Comparison of ENCODE assay signal across 8 mouse cellular contexts in genomic region chr5:92674859-92675573, GRCm38 (mm10). TPM values are rescaled to one million over a fixed set of nuclear protein-coding genes. Genes with fewer than 3 reads are reported as not detected.
DNase-seq lines count a peak whose midpoint lies in the region; ATAC-seq and TF ChIP-seq lines count a peak whose summit lies in the region.

Gene Ccdc158, minus strand, starts transcription at chr5:92675271.

- peak; percentile 80 for DNase-seq in WW6 (ENCODE audit: low read depth, low spot score)
- peak; percentile 43 for DNase-seq in gastrocnemius, postnatal 10 days
- DNase-seq in left cerebral cortex, postnatal 25 days (ENCODE audit: low spot score in 2 of 2), result peak; percentile 45 to 47
- peak; percentile 83 to 86 for DNase-seq in right cerebral cortex, postnatal 10 days (ENCODE audit: low spot score in 2 of 2)
- peak; percentile 40 for DNase-seq in urinary bladder, adult 2 months (ENCODE audit: low spot score)

- H3K4me1 ChIP-seq in cortical plate, adult 2 months (ENCODE audit: control insufficient read depth, insufficient read depth, low read length), result no peaks in the 10 kb centered on the region

- intact Hi-C loops in left cerebral cortex, postnatal 25 days (cut with DNase I), result loop anchor here (5.0 to 10.0 kb wide), 2 partner anchors 487 to 590 kb away; partner anchors contain the start of gene Ccng2

- TF ChIP-seq CTCF in cortical plate, adult 2 months (IDR thresholded peaks at IDR 0.05; ENCODE audit: extremely low read depth, insufficient read depth, low read length), result no peak

- H3K27ac ChIP-seq in cortical plate, adult 2 months (ENCODE audit: insufficient read depth, low read length), result no peak within 1 kb of the TSS

- no peak for TF ChIP-seq POLR2A in cortical plate, adult 2 months (IDR thresholded peaks at IDR 0.05; ENCODE audit: extremely low read depth, insufficient read depth, low read length)

- peak within 1 kb of the TSS; percentile 47 for H3K4me3 ChIP-seq in cortical plate, adult 2 months (ENCODE audit: insufficient read depth, low read length)

- peak; percentile 63 for ATAC-seq in inflammation-experienced regulatory T-cells, adult 6 months
- peak; percentile 91 for ATAC-seq in megakaryocyte-erythroid progenitor cell, adult 5-6 weeks (replicated peaks; ENCODE audit: low FRiP score, low TSS enrichment, poor library complexity, severe bottlenecking)

RNA-seq across cellular contexts. Expression of gene Ccdc158, which starts in this region (rescaled TPM):
- 0.38 and 0.65 TPM in 2 replicates for polyA plus RNA-seq in cortical plate, adult 2 months (2012; rRNA removed)
- not detected for total RNA-seq in gastrocnemius, postnatal 10 days (2021)
- not detected for polyA plus RNA-seq in inflammation-experienced regulatory T-cells, adult 6 months (2017; shearing (Covaris generic))
- under 1 TPM; 0.18 to 0.76 TPM for total RNA-seq in left cerebral cortex, postnatal 25 days (2021)
- 4.2 and 4.7 TPM in 2 replicates for total RNA-seq in megakaryocyte-erythroid progenitor cell, adult 5-6 weeks (2014; fragmentation: Nextera tagmentation)
- total RNA-seq in megakaryocyte-erythroid progenitor cell, adult 5-6 weeks (2017), result 6.4 and 8.7 TPM in 2 replicates
- 1.2 and 1.3 TPM in 2 replicates for polyA plus RNA-seq in urinary bladder, adult 2 months (2012; rRNA removed)

Comparison
In these comparisons a context has a peak if more than half of its experiments do, and no peak if none do; other contexts are left out.
1. Peak in DNase-seq in gastrocnemius, postnatal 10 days; RNA of the gene not detected or under 1 TPM.
2. Peak in ATAC-seq in inflammation-experienced regulatory T-cells, adult 6 months; RNA of the gene not detected or under 1 TPM.
3. Peak in DNase-seq in left cerebral cortex, postnatal 25 days; RNA of the gene not detected or under 1 TPM.